Mouse (Mus musculus) embryonic stem cell, embryonic (primary cell): ENCODE data around the gene 1110008L16Rik.

Source experiments
- CTCF ChIA-PET, 4 experiments: fragments of 300-600 bp in 2 of 4; fragments of 350-600 bp in 2 of 4; sonication (Branson Sonifier 250); formaldehyde crosslinking; loops; one replicate each; lab custom pipeline; 2022; ENCODE audit warnings: inconsistent platforms in 2 of 4; lab: Charles Lee
- POLR2A ChIA-PET, 4 experiments: fragments of 300-600 bp in 2 of 4; fragments of 350-600 bp in 2 of 4; sonication (Branson Sonifier 250); formaldehyde crosslinking; loops; one replicate each; lab custom pipeline; 2022; ENCODE audit warnings: antibody characterized with exemption in 4 of 4, inconsistent platforms in 1 of 4; lab: Charles Lee

1110008L16Rik gene

GRCm38 (mm10) chr12:55397544-55398239, 98.3 kb downstream of the 1110008L16Rik start:
- CTCF ChIA-PET, result interaction anchor here in 1 of 4 experiments (1.8 kb wide), 1 partner anchor 84 kb away, joined by 5 read pairs; no protein-coding TSS in a partner anchor
- POLR2A ChIA-PET, result interaction anchor here in 3 of 4 experiments (0.6 to 5.9 kb wide), 24 partner anchors 9 to 99 kb away, joined by 3 to 45 read pairs (median 4); partner anchors contain the start of genes Psma6 (in 2 of the 3) and Nfkbia (in 1 of the 3)

- ChIA-PET POLR2A (interaction anchor here in 3 of 4 experiments (0.5 to 5.9 kb wide), 49 partner anchors 8 to 536 kb away, joined by 3 to 45 read pairs (median 4); partner anchors contain the start of genes Ppp2r3c (in 3 of the 3), Nfkbia (in 2 of the 3), Psma6 (in 2 of the 3) and 2700097O09Rik (in 1 of the 3)), CTCF (interaction anchor here in 3 of 4 experiments (0.5 to 1.8 kb wide), 6 partner anchors 12 to 1136 kb away, joined by 3 to 8 read pairs (median 3); no protein-coding TSS in a partner anchor)
Observed at GRCm38 (mm10) chr12:55398240-55399127, 99.1 kb downstream of the 1110008L16Rik start.

DNA sequence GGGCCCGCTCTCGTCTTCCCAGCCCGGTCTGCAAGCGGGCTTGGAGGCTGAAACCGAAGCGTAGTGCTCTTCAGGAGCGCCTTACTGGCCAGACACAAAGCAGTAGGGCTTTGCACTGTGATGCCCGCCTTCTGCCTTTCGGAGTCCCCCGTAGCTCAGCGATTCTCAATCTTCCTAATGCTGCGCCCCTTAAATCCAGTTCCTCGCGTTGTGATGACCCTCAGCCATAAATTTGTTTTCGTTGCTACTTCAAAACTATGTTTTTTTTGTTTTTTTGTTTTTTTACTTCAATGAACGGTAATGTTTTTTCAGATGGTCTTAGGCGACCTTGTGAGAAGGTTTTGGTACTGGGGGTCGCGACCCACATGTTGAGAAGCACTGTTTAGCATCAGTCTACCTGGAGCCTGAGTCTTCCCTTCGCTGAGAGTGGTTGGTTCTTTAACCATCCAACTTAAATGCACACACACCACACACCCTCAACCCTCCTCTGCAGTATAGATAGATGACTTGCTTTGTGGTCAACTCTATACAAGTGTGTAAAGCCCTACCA, 99.8 kb downstream of the 1110008L16Rik start:
- ChIA-PET CTCF (interaction anchor here in 3 of 4 experiments (0.5 to 1.8 kb wide), 6 partner anchors 12 to 1135 kb away, joined by 3 to 8 read pairs (median 3); no protein-coding TSS in a partner anchor), POLR2A (interaction anchor here in 3 of 4 experiments (0.6 to 5.9 kb wide), 42 partner anchors 8 to 536 kb away, joined by 3 to 45 read pairs (median 4); partner anchors contain the start of genes Nfkbia (in 2 of the 3), Ppp2r3c (in 2 of the 3), Psma6 (in 2 of the 3) and 2700097O09Rik (in 1 of the 3))

GRCm38 (mm10) chr12:55407888-55408287, 108.5 kb downstream of the 1110008L16Rik start:
- ChIA-PET CTCF (no interaction called here), POLR2A (interaction anchor here in 1 of 4 experiments (0.8 kb wide), 1 partner anchor 9 kb away, joined by 3 read pairs; no protein-coding TSS in a partner anchor)

GRCm38 (mm10) chr12:55415255-55415654, 115.9 kb downstream of the 1110008L16Rik start:
- CTCF ChIA-PET, result no interaction called here
- POLR2A ChIA-PET, result interaction anchor here in 2 of 4 experiments (1.9 to 2.5 kb wide), 3 partner anchors 14 to 17 kb away, joined by 4 to 8 read pairs (median 8); no protein-coding TSS in a partner anchor

GRCm38 (mm10) chr12:55415762-55416161, 116.4 kb downstream of the 1110008L16Rik start:
- ChIA-PET POLR2A (interaction anchor here in 2 of 4 experiments (0.6 to 2.5 kb wide), 4 partner anchors 14 to 1305 kb away, joined by 4 to 8 read pairs (median 6); no protein-coding TSS in a partner anchor), CTCF (no interaction called here)

DNA sequence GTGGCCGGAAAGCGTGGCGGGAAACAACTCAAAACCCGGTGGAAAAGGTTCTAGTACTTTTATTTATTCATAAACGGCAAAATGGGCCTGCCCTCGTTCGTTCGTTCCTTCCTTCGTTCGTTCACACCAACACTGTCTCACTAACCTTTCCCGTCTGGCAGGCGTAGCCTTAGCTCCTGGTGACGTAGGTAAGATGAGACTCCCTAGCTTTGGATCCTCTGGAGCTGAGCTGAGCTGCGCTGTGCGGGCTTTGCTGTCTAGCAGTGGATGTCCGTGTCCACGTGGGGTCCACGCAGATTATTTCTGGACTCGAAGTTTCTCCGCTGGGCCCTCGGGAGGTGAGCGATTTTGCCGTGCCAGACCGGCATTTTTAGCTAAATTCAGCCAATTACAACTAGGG, 120.8 kb downstream of the 1110008L16Rik start:
- CTCF ChIA-PET, result interaction anchor here in 1 of 4 experiments (0.6 to 2.5 kb wide), 4 partner anchors 72 to 299 kb away, joined by 3 to 9 read pairs (median 4); partner anchors contain the start of gene Nfkbia
- POLR2A ChIA-PET, result interaction anchor here in 3 of 4 experiments (0.5 to 3.0 kb wide), 37 partner anchors 9 to 109 kb away, joined by 3 to 15 read pairs (median 4); partner anchors contain the start of genes Nfkbia (in 3 of the 3) and Psma6 (in 1 of the 3)

GRCm38 (mm10) chr12:55422057-55422456, 122.7 kb downstream of the 1110008L16Rik start:
- POLR2A ChIA-PET, result interaction anchor here in 2 of 4 experiments (0.5 to 2.8 kb wide), 6 partner anchors 24 to 87 kb away, joined by 3 to 15 read pairs (median 3); no protein-coding TSS in a partner anchor
- CTCF ChIA-PET, result no interaction called here

DNA sequence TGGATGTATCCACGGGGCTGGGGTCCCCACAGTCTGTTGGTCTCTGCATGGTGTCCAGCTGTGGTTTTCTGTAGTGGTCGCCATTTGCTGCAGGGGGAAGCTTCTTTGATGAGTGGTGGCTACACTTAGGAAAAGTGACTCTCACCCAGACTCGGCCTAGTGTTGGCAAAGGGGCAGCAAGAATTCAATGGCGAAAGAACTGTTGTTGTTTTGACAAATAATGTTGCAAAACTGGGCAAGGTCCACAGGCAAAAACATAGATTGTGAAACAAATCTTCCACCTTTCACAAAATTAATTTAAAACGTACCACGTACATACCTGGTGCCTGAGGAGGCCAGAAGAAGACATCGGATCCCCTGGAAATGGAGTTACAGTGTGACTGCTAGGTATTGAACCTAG, 126.9 kb downstream of the 1110008L16Rik start:
- CTCF ChIA-PET, result interaction anchor here in 1 of 4 experiments (1.0 kb wide), 1 partner anchor 81 kb away, joined by 3 read pairs; no protein-coding TSS in a partner anchor
- POLR2A ChIA-PET, result interaction anchor here in 2 of 4 experiments (0.6 kb wide), 2 partner anchors 34 to 376 kb away, joined by 3 to 6 read pairs; no protein-coding TSS in a partner anchor

- POLR2A ChIA-PET, result interaction anchor here in 1 of 4 experiments (1.2 to 1.5 kb wide), 2 partner anchors 9 to 11 kb away, joined by 3 read pairs; no protein-coding TSS in a partner anchor
Observed at GRCm38 (mm10) chr12:55429201-55429600, 129.8 kb downstream of the 1110008L16Rik start.

GRCm38 (mm10) chr12:55429956-55430355, 130.6 kb downstream of the 1110008L16Rik start:
- POLR2A ChIA-PET, result interaction anchor here in 1 of 4 experiments (1.2 to 1.5 kb wide), 2 partner anchors 10 to 12 kb away, joined by 3 read pairs; no protein-coding TSS in a partner anchor
- CTCF ChIA-PET, result no interaction called here

More at GRCm38 (mm10) chr12:55429201-55429600, 129.8 kb downstream of the 1110008L16Rik start:
- CTCF ChIA-PET, result no interaction called here
